8 mouse cellular contexts compared by ENCODE assay signal in genomic region chr17:24527723-24528559, GRCm38 (mm10). TPM values are rescaled to one million over a fixed set of nuclear protein-coding genes. Genes with fewer than 3 reads are reported as not detected.
A peak's percentile ranks its signal among the peaks of the same experiment; 100 is the strongest.
DNase-seq lines count a peak whose midpoint lies in the region; ATAC-seq and TF ChIP-seq lines count a peak whose summit lies in the region.

Gene Traf7 (minus strand): TSS chr17:24527938.

- H3K4me3 ChIP-seq in C2C12 (ENCODE audit: insufficient read depth, poor library complexity, severe bottlenecking) (peak within 1 kb of the TSS; percentile 68), myocyte (peak within 1 kb of the TSS; percentile 77)
- H3K4me3 ChIP-seq in erythroblast, embryonic 14.5 days (replicated peaks), result peak within 1 kb of the TSS; percentile 89
- H3K4me3 ChIP-seq in heart, embryonic 11.5 days (ENCODE audit: low read depth, low read length), result peak within 1 kb of the TSS; percentile 95
- H3K4me3 ChIP-seq in kidney, embryonic 16.5 days (ENCODE audit: low read length), result peak within 1 kb of the TSS; percentile 80
- peak within 1 kb of the TSS; percentile 75 for H3K4me3 ChIP-seq in liver, adult 2 months (ENCODE audit: insufficient read depth, low read depth, low read length)

- H3K9ac ChIP-seq in heart, embryonic 11.5 days (ENCODE audit: low read depth, low read length), result peak within 1 kb of the TSS; percentile 92
- peak within 1 kb of the TSS; percentile 91 for H3K9ac ChIP-seq in kidney, embryonic 16.5 days (replicated peaks; ENCODE audit: low read length)
- peak within 1 kb of the TSS; percentile 79 for H3K9ac ChIP-seq in liver, adult 2 months (ENCODE audit: low read depth, low read length)

- WGBS in heart, embryonic 11.5 days (ENCODE audit: insufficient replicate concordance), result under 1% methylated on average over 40 of the region's 40 CpGs
- WGBS in kidney, embryonic 16.5 days, result under 1% methylated on average over 40 of the region's 40 CpGs
- WGBS in liver, adult 2 months, result under 1% methylated on average over 40 of the region's 40 CpGs

- H3K27me3 ChIP-seq in C2C12 (ENCODE audit: control insufficient read depth, insufficient read depth, insufficient read length) (no peaks in the 10 kb centered on the region), myocyte (ENCODE audit: control insufficient read depth, insufficient read depth, insufficient read length) (no peaks in the 10 kb centered on the region)
- no peaks in the 10 kb centered on the region for H3K27me3 ChIP-seq in erythroblast, embryonic 14.5 days (ENCODE audit: control insufficient read depth)
- no peaks in the 10 kb centered on the region for H3K27me3 ChIP-seq in heart, embryonic 11.5 days (ENCODE audit: control insufficient read depth, insufficient read depth, low read length)
- no peaks in the 10 kb centered on the region for H3K27me3 ChIP-seq in kidney, embryonic 16.5 days (ENCODE audit: insufficient read depth, low read length)
- H3K27me3 ChIP-seq in liver, adult 2 months (ENCODE audit: control insufficient read depth, insufficient read depth, low read length), result no peaks in the 10 kb centered on the region
- H3K27me3 ChIP-seq in splenic B cell, adult 2 months (ENCODE audit: control insufficient read depth, insufficient read depth, low read length, poor library complexity, severe bottlenecking), result no peaks in the 10 kb centered on the region

- peaks cover 27% of the 10 kb centered on the region for H3K36me3 ChIP-seq in C2C12 (ENCODE audit: control insufficient read depth, insufficient read depth)
- peaks cover 46% of the 10 kb centered on the region for H3K36me3 ChIP-seq in erythroblast, embryonic 14.5 days (ENCODE audit: control insufficient read depth)
- H3K36me3 ChIP-seq in heart, embryonic 11.5 days (ENCODE audit: control insufficient read depth, insufficient read depth, low read length), result peaks cover 5% of the 10 kb centered on the region
- peaks cover 17% of the 10 kb centered on the region; the same call in 1 of the 2 replicates for H3K36me3 ChIP-seq in kidney, embryonic 16.5 days (ENCODE audit: insufficient read depth, low read length)
- no peaks in the 10 kb centered on the region for H3K36me3 ChIP-seq in liver, adult 2 months (ENCODE audit: control insufficient read depth, insufficient read depth, low read length)
- no peaks in the 10 kb centered on the region for H3K36me3 ChIP-seq in myocyte (ENCODE audit: control insufficient read depth, insufficient read depth)
- H3K36me3 ChIP-seq in splenic B cell, adult 2 months (ENCODE audit: control insufficient read depth, insufficient read depth, low read length, poor library complexity, severe bottlenecking), result 0 out of 2 replicates have a peak, but pooled peaks cover 1% of the 10 kb centered on the region

- H3K4me2 ChIP-seq in heart, embryonic 11.5 days, result peak within 1 kb of the TSS; percentile 85
- H3K4me2 ChIP-seq in kidney, embryonic 16.5 days (replicated peaks; ENCODE audit: low read depth, low read length), result peak within 1 kb of the TSS; percentile 78
- H3K4me2 ChIP-seq in myocyte (ENCODE audit: low read depth), result peak within 1 kb of the TSS; percentile 95

- H3K79me2 ChIP-seq in C2C12 (ENCODE audit: control insufficient read depth, insufficient read depth), result peaks cover 66% of the 10 kb centered on the region
- H3K79me2 ChIP-seq in liver, adult 2 months (ENCODE audit: control insufficient read depth, insufficient read depth, low read length), result peaks cover 29% of the 10 kb centered on the region; the same call in 1 of the 2 replicates
- peaks cover 53% of the 10 kb centered on the region for H3K79me2 ChIP-seq in myocyte (ENCODE audit: control insufficient read depth, insufficient read depth)

- peak; percentile 100 for DNase-seq in brain, embryonic 14.5 days (ENCODE audit: low read depth)
- DNase-seq in liver, adult 2 months (ENCODE audit: extremely low read depth, low read depth, low spot score), result peak; percentile 100
- DNase-seq in splenic B cell, adult 2 months (ENCODE audit: low read depth, low spot score), result peak; percentile 99

- H3K9me3 ChIP-seq in erythroblast, embryonic 14.5 days (ENCODE audit: control insufficient read depth, low read length), result no peaks in the 10 kb centered on the region
- no peaks in the 10 kb centered on the region for H3K9me3 ChIP-seq in heart, embryonic 11.5 days (replicated peaks; ENCODE audit: control insufficient read depth, low read length)
- no peaks in the 10 kb centered on the region for H3K9me3 ChIP-seq in kidney, embryonic 16.5 days (ENCODE audit: low read length)

- ATAC-seq in heart, embryonic 11.5 days (replicated peaks; ENCODE audit: insufficient number of reproducible peaks, low FRiP score, low TSS enrichment), result peak; percentile 94
- peak; percentile 98 for ATAC-seq in kidney, embryonic 16.5 days (ENCODE audit: low FRiP score, low TSS enrichment)

- H3K79me3 ChIP-seq in C2C12 (ENCODE audit: low read depth), result peaks cover 55% of the 10 kb centered on the region

- H3K4me1 ChIP-seq in erythroblast, embryonic 14.5 days (ENCODE audit: control insufficient read depth), result peaks cover 71% of the 10 kb centered on the region
- H3K4me1 ChIP-seq in heart, embryonic 11.5 days (ENCODE audit: control insufficient read depth, insufficient read depth, low read length), result peaks cover 27% of the 10 kb centered on the region
- H3K4me1 ChIP-seq in kidney, embryonic 16.5 days (ENCODE audit: insufficient read depth, low read length), result peaks cover 50% of the 10 kb centered on the region
- peaks cover 15% of the 10 kb centered on the region for H3K4me1 ChIP-seq in liver, adult 2 months (ENCODE audit: control insufficient read depth, insufficient read depth, low read length)

- TF ChIP-seq POLR2A in brain, embryonic 14.5 days (IDR thresholded peaks at IDR 0.05; ENCODE audit: borderline replicate concordance, extremely low read depth, insufficient read depth, insufficient read length, poor library complexity, severe bottlenecking), result peak; percentile 89; the same call in 1 of the 2 replicates
- TF ChIP-seq POLR2A in liver, adult 2 months (IDR thresholded peaks at IDR 0.05; ENCODE audit: extremely low read depth, insufficient read depth, low read length), result peak; percentile 77; the same call in 1 of the 2 replicates
- peak; percentile 91 for TF ChIP-seq POLR2A in myocyte (IDR thresholded peaks at IDR 0.05; ENCODE audit: insufficient read length, low read depth)

- H3ac ChIP-seq in C2C12 (ENCODE audit: control insufficient read depth, insufficient read length, low read depth) (peak within 1 kb of the TSS; percentile 98), myocyte (ENCODE audit: control insufficient read depth, insufficient read length) (peak within 1 kb of the TSS; percentile 11)

- no peak for TF ChIP-seq CTCF in C2C12 (IDR thresholded peaks at IDR 0.05; ENCODE audit: control insufficient read depth, insufficient read depth, insufficient read length)
- no peak for TF ChIP-seq CTCF in brain, embryonic 14.5 days (IDR thresholded peaks at IDR 0.05; ENCODE audit: borderline replicate concordance, extremely low read depth, insufficient read depth, insufficient read length)
- no peak for TF ChIP-seq CTCF in liver, adult 2 months (IDR thresholded peaks at IDR 0.05; ENCODE audit: low read depth, low read length)

- peak within 1 kb of the TSS; percentile 54 for H3K27ac ChIP-seq in heart, embryonic 11.5 days (ENCODE audit: low read depth, low read length)
- peak within 1 kb of the TSS; percentile 88 for H3K27ac ChIP-seq in kidney, embryonic 16.5 days (ENCODE audit: low read length)
- H3K27ac ChIP-seq in liver, adult 2 months (replicated peaks; ENCODE audit: insufficient read depth, low read depth, low read length), result peak within 1 kb of the TSS; percentile 27

TF ChIP-seq in C2C12, 6 proteins besides CTCF, POLR2A, EP300 and RAD21:
- TF ChIP-seq FOSL1 (IDR thresholded peaks at IDR 0.05; ENCODE audit: insufficient read depth, low read length, poor library complexity, severe bottlenecking), result no peak
- TF ChIP-seq USF1 (IDR thresholded peaks at IDR 0.05; ENCODE audit: low read depth), result no peak
- no peak for TF ChIP-seq MAX (IDR thresholded peaks at IDR 0.05)
- TF ChIP-seq MYOG (IDR thresholded peaks at IDR 0.05; ENCODE audit: control insufficient read depth, extremely low read depth, insufficient read length), result no peak
- TF ChIP-seq MYOD1 (IDR thresholded peaks at IDR 0.05; ENCODE audit: control insufficient read depth, insufficient read length, low read depth), result no peak
TF ChIP-seq in C2C12: peak in this region for 0.

TF ChIP-seq in myocyte, 11 proteins besides CTCF, POLR2A, EP300 and RAD21:
- no peak for TF ChIP-seq MAX (IDR thresholded peaks at IDR 0.05; ENCODE audit: low read depth)
- peak; percentile 97 for TF ChIP-seq POLR2AphosphoS2 (IDR thresholded peaks at IDR 0.05; ENCODE audit: insufficient read length, low read depth)
- no peak for TF ChIP-seq CEBPB (IDR thresholded peaks at IDR 0.05; ENCODE audit: insufficient read depth, poor library complexity, severe bottlenecking)
- TF ChIP-seq TCF12 (IDR thresholded peaks at IDR 0.05; ENCODE audit: insufficient read depth, poor library complexity, severe bottlenecking), result no peak

RNA-seq across cellular contexts. Expression of gene Traf7, which starts in this region (rescaled TPM):
- 142 TPM for polyA plus RNA-seq in C2C12 (2012; fragmentation: generic; extraction: Trizol)
- 310 and 422 TPM in 2 replicates for polyA plus RNA-seq in brain, embryonic 14.5 days (2012; rRNA removed)
- 11.3 and 12.7 TPM in 2 replicates for polyA plus RNA-seq in erythroblast, embryonic 14.5 days (2012)
- 72.3 and 80.1 TPM in 2 replicates for polyA plus RNA-seq in heart, embryonic 11.5 days (2014; fragmentation: Nextera tagmentation; extraction: Ambion mirVana)
- 102 and 113 TPM in 2 replicates for polyA plus RNA-seq in kidney, embryonic 16.5 days (2015; fragmentation: Nextera tagmentation; extraction: Ambion mirVana)
- total RNA-seq in liver, adult 2 months (2014; rRNA removed), result 13.4 and 14.4 TPM in 2 replicates
- polyA plus RNA-seq in liver, adult 2 months (2012; rRNA removed), result 25.3 and 47.5 TPM in 2 replicates
- polyA plus RNA-seq in myocyte (2012; fragmentation: generic; extraction: Trizol), result 112 TPM

Comparison
In these comparisons a context has a peak if more than half of its experiments do, and no peak if none do; other contexts are left out.
1. Peak in every context shown above with its lines: DNase-seq, ATAC-seq, H3K4me3 ChIP-seq and H3K27ac ChIP-seq.
2. H3K27ac ChIP-seq: peak in every context shown above with its lines; median percentile 88 in kidney, embryonic 16.5 days; 54 in heart, embryonic 11.5 days; 27 in liver, adult 2 months.